Mouse (Mus musculus) limb, embryonic 14.5 days (tissue): Measurements from ENCODE around the gene Olig2. TPM values are rescaled to one million over a fixed set of nuclear protein-coding genes. Genes with fewer than 3 reads are reported as not detected.

ENCODE experiments used
- ATAC-seq: fragments of 200-750 bp; cut with Nextera tagmentation; 2 replicates; pipeline ENCODE4 v1.8.0; 2017; ENCODE audit warnings: low read depth, moderate number of reproducible peaks, moderate TSS enrichment; ENCODE audit not compliant: low FRiP score
- DNase-seq: peaks from one replicate; pipeline ENCODE4 v3.0.0-alpha.2; 2015; ENCODE audit warnings: low spot score
- H3K27ac ChIP-seq: fragments of 300-500 bp; sonication (generic); replicated peaks from 2 replicates; pipeline ENCODE4 v1.5.1; 2014; ENCODE audit warnings: low read depth, mild to moderate bottlenecking, low read length, moderate library complexity, mixed read lengths
- H3K27me3 ChIP-seq: fragments of 300-500 bp; sonication (generic); 2 replicates; pipeline ENCODE4 v1.6.1; 2014; ENCODE audit warnings: low read length, mixed read lengths; ENCODE audit not compliant: control insufficient read depth, insufficient read depth
- H3K36me3 ChIP-seq: fragments of 300-500 bp; sonication (generic); 2 replicates; pipeline ENCODE4 v1.6.1; 2014; ENCODE audit warnings: mild to moderate bottlenecking, low read length, moderate library complexity, mixed read lengths; ENCODE audit not compliant: control insufficient read depth, insufficient read depth
- H3K4me1 ChIP-seq: fragments of 300-500 bp; sonication (generic); 2 replicates; pipeline ENCODE4 v1.6.1; 2014; ENCODE audit warnings: antibody characterized with exemption, low read length, mixed read lengths; ENCODE audit not compliant: control insufficient read depth, insufficient read depth
- H3K4me2 ChIP-seq: fragments of 300-500 bp; sonication (generic); replicated peaks from 2 replicates; pipeline ENCODE4 v1.6.1; 2014; ENCODE audit warnings: low read depth, mild to moderate bottlenecking, low read length, moderate library complexity; ENCODE audit not compliant: severe bottlenecking
- H3K4me3 ChIP-seq: fragments of 300-500 bp; sonication (generic); replicated peaks from 2 replicates; pipeline ENCODE4 v1.5.1; 2014; ENCODE audit warnings: low read length
- H3K9ac ChIP-seq: fragments of 300-500 bp; sonication (generic); 2 replicates; pipeline ENCODE4 v1.6.1; 2014; ENCODE audit warnings: mild to moderate bottlenecking, low read depth, low read length, moderate library complexity; ENCODE audit not compliant: severe bottlenecking
- H3K9me3 ChIP-seq: fragments of 300-500 bp; sonication (generic); 2 replicates; pipeline ENCODE4 v1.6.1; 2016; ENCODE audit warnings: low read length; ENCODE audit not compliant: control insufficient read depth
- POLR2A ChIP-seq: fragments of 200-500 bp; IDR thresholded peaks from 2 replicates; pipeline ENCODE4 v1.8.0; 2012; ENCODE audit warnings: inconsistent platforms, mild to moderate bottlenecking, moderate library complexity, borderline replicate concordance; ENCODE audit not compliant: insufficient read depth, insufficient read length; ENCODE audit errors: extremely low read depth
- WGBS: fragments of 180-500 bp; shearing (Covaris S2); extraction: QIAGEN DNeasy Blood & Tissue Kit; methylation state at CpG from one replicate; pipeline ENCODE4 v1.1.7; 2014; 5-methylcytosine and 5-hydroxymethylcytosine counted together
- polyA plus RNA-seq, 2 experiments: library from polyadenylated mRNA; depleted of rRNA in 1 of 2; stranded (reverse) in 1 of 2; unstranded in 1 of 2; fragments of >200 nt; fragmentation: Nextera tagmentation in 1 of 2; extraction: Ambion mirVana in 1 of 2; gene quantifications; 2 replicates each; pipeline versions ENCODE4 v1.2.1 to v1.2.3; 2012 to 2014

Olig2 gene
- polyA plus RNA-seq (2012; rRNA removed) (0.06 TPM in 2 replicates), polyA plus RNA-seq (2014; fragmentation: Nextera tagmentation; extraction: Ambion mirVana) (not detected in 2 replicates)

- no peaks in the 10 kb centered on the region for H3K9me3 ChIP-seq
- H3K4me2 ChIP-seq: peak within 1 kb of the TSS; percentile 43
- TF ChIP-seq POLR2A: no peak
- H3K4me3 ChIP-seq: peak within 1 kb of the TSS; percentile 30
- peaks cover 10% of the 10 kb centered on the region for H3K4me1 ChIP-seq
- peaks cover 98% of the 10 kb centered on the region for H3K27me3 ChIP-seq
- H3K27ac ChIP-seq: no peak within 1 kb of the TSS
- H3K36me3 ChIP-seq: no peaks in the 10 kb centered on the region
- WGBS: under 1% methylated on average over 53 of the region's 53 CpGs
- H3K9ac ChIP-seq: no peak within 1 kb of the TSS
- no peak for ATAC-seq
- no peak for DNase-seq
These were observed at the start of gene Olig2 for GRCm38 (mm10) chr16:91225233-91226037. Olig2 (plus strand) TSS chr16:91225457.

GRCm38 (mm10) chr16:91175892-91176291, 49.4 kb upstream of the Olig2 start:
- no peak for ATAC-seq

GRCm38 (mm10) chr16:91187046-91187445, 38.2 kb upstream of the Olig2 start:
- H3K4me3 ChIP-seq: no peak overlapping the region
- WGBS: 27% methylated on average over 8 of the region's 8 CpGs
- no peak for TF ChIP-seq POLR2A
- DNase-seq (no peak), ATAC-seq (no peak)
- no peaks in the 10 kb centered on the region for H3K4me1 ChIP-seq
- H3K9me3 ChIP-seq: no peaks in the 10 kb centered on the region
- H3K9ac ChIP-seq: no peak overlapping the region
- H3K36me3 ChIP-seq: no peaks in the 10 kb centered on the region
- no peaks in the 10 kb centered on the region for H3K27me3 ChIP-seq
- H3K27ac ChIP-seq: no peak overlapping the region
- H3K4me2 ChIP-seq: no peak overlapping the region

More at GRCm38 (mm10) chr16:91175892-91176291, 49.4 kb upstream of the Olig2 start:
- WGBS: 11% methylated on average over 8 of the region's 8 CpGs
- DNase-seq: no peak
- H3K4me3 ChIP-seq: no peak overlapping the region
- no peaks in the 10 kb centered on the region for H3K36me3 ChIP-seq
- H3K9ac ChIP-seq: no peak overlapping the region
- TF ChIP-seq POLR2A: no peak
- no peak overlapping the region for H3K27ac ChIP-seq
- H3K4me2 ChIP-seq: no peak overlapping the region
- H3K9me3 ChIP-seq: no peaks in the 10 kb centered on the region
- H3K27me3 ChIP-seq: 0 out of 2 replicates have a peak, but pooled peaks cover 3% of the 10 kb centered on the region
- H3K4me1 ChIP-seq: 0 out of 2 replicates have a peak, but pooled peaks cover 9% of the 10 kb centered on the region

GRCm38 (mm10) chr16:91187662-91188061, 37.6 kb upstream of the Olig2 start:
- no peak for ATAC-seq

GRCm38 (mm10) chr16:91188304-91188703, 37.0 kb upstream of the Olig2 start:
- H3K9ac ChIP-seq: no peak overlapping the region
- ATAC-seq: no peak
- H3K36me3 ChIP-seq: no peaks in the 10 kb centered on the region
- H3K4me1 ChIP-seq: no peaks in the 10 kb centered on the region
- no peak overlapping the region for H3K4me3 ChIP-seq
- no peak overlapping the region for H3K27ac ChIP-seq
- WGBS: 59% methylated on average over 12 of the region's 12 CpGs
- no peak overlapping the region for H3K4me2 ChIP-seq
- no peaks in the 10 kb centered on the region for H3K9me3 ChIP-seq
- H3K27me3 ChIP-seq: no peaks in the 10 kb centered on the region
- no peak for TF ChIP-seq POLR2A
- DNase-seq: no peak

More at GRCm38 (mm10) chr16:91187662-91188061, 37.6 kb upstream of the Olig2 start:
- no peaks in the 10 kb centered on the region for H3K9me3 ChIP-seq
- no peaks in the 10 kb centered on the region for H3K4me1 ChIP-seq
- no peaks in the 10 kb centered on the region for H3K36me3 ChIP-seq
- TF ChIP-seq POLR2A: no peak
- no peaks in the 10 kb centered on the region for H3K27me3 ChIP-seq
- no peak overlapping the region for H3K9ac ChIP-seq
- 65% methylated on average over 10 of the region's 10 CpGs for WGBS
- H3K4me2 ChIP-seq: no peak overlapping the region
- no peak overlapping the region for H3K4me3 ChIP-seq
- DNase-seq: no peak
- no peak overlapping the region for H3K27ac ChIP-seq
